Mouse (Mus musculus) stomach, embryonic 14.5 days (tissue): ENCODE results near the gene Ccdc155. TPM values are rescaled to one million over a fixed set of nuclear protein-coding genes. Genes with fewer than 3 reads are reported as not detected.
A peak's percentile ranks its signal among the peaks of the same experiment; 100 is the strongest.
"Not testable (repeated sequence)": the region's sequence is repeated elsewhere in the genome, so short reads cannot be mapped to it uniquely, and the experiment has no call there.

Source experiments
- ATAC-seq: fragments of 200-750 bp; cut with Nextera tagmentation; 2 replicates; pipeline ENCODE4 v1.8.0; 2017; ENCODE audit warnings: low read depth, moderate TSS enrichment; ENCODE audit not compliant: insufficient number of reproducible peaks, insufficient read depth, low FRiP score
- H3K27ac ChIP-seq: fragments of 300-500 bp; sonication (generic); 2 replicates; pipeline ENCODE4 v1.5.1; 2014; ENCODE audit warnings: mild to moderate bottlenecking, low read length, moderate library complexity, mixed read lengths
- H3K27me3 ChIP-seq: fragments of 300-500 bp; sonication (generic); 2 replicates; pipeline ENCODE4 v1.6.1; 2014; ENCODE audit warnings: low read length, control low read depth, mixed read lengths; ENCODE audit not compliant: control insufficient read depth, insufficient read depth
- H3K36me3 ChIP-seq: fragments of 300-500 bp; sonication (generic); 2 replicates; pipeline ENCODE4 v1.6.1; 2014; ENCODE audit warnings: mild to moderate bottlenecking, control low read depth, low read length, moderate library complexity, mixed read lengths; ENCODE audit not compliant: control insufficient read depth, insufficient read depth
- H3K4me1 ChIP-seq: fragments of 300-500 bp; sonication (generic); 2 replicates; pipeline ENCODE4 v1.6.1; 2014; ENCODE audit warnings: low read length, control low read depth, mixed read lengths; ENCODE audit not compliant: control insufficient read depth, insufficient read depth
- H3K4me2 ChIP-seq: fragments of 300-500 bp; sonication (generic); replicated peaks from 2 replicates; pipeline ENCODE4 v1.6.1; 2014; ENCODE audit warnings: low read depth, low read length, control low read depth
- H3K4me3 ChIP-seq: fragments of 300-500 bp; sonication (generic); 2 replicates; pipeline ENCODE4 v1.5.1; 2014; ENCODE audit warnings: low read depth, low read length, control low read depth
- H3K9ac ChIP-seq: fragments of 300-500 bp; sonication (generic); replicated peaks from 2 replicates; pipeline ENCODE4 v1.6.1; 2014; ENCODE audit warnings: low read depth, mild to moderate bottlenecking, control low read depth, low read length, moderate library complexity, mixed read lengths
- H3K9me3 ChIP-seq: fragments of 300-500 bp; sonication (generic); 2 replicates; pipeline ENCODE4 v1.6.1; 2016; ENCODE audit warnings: low read depth, low read length, control low read depth; ENCODE audit not compliant: control insufficient read depth
- WGBS: fragments of 180-500 bp; shearing (Covaris S2); extraction: QIAGEN DNeasy Blood & Tissue Kit; methylation state at CpG from one replicate; pipeline ENCODE4 v1.1.7; 2014; 5-methylcytosine and 5-hydroxymethylcytosine counted together
- polyA plus RNA-seq: library from polyadenylated mRNA; unstranded; fragments of >200 nt; fragmentation: Nextera tagmentation; extraction: Ambion mirVana; gene quantifications from 2 replicates; pipeline ENCODE4 v1.2.1, GENCODE M21; 2014

The Ccdc155 gene
- polyA plus RNA-seq, 1 experiment from 2014 or later = 0.22 TPM

GRCm38 (mm10) chr7:45180896-45181477 is 23.7 kb downstream of the Ccdc155 start, which contains the start of gene Pth2:
Pth2 (plus strand) TSS chr7:45180995.
- Histone ChIP-seq H3K4me1 (peaks cover 4% of the 10 kb centered on the region; the same call in 1 of the 2 replicates), H3K36me3 (no peaks in the 10 kb centered on the region), H3K4me2 (no peak within 1 kb of the TSS), H3K9me3 (no peaks in the 10 kb centered on the region), H3K27ac (no peak within 1 kb of the TSS), H3K9ac (no peak within 1 kb of the TSS), H3K4me3 (no peak within 1 kb of the TSS), H3K27me3 (peaks cover 68% of the 10 kb centered on the region)
- no peak for ATAC-seq
- WGBS = 23% methylated on average over 20 of the region's 20 CpGs

GRCm38 (mm10) chr7:45179469-45179868 is 25.2 kb downstream of the Ccdc155 start, which contains the start of gene Gfy:
Gfy (minus strand) TSS chr7:45179569.
- Histone ChIP-seq H3K36me3 (no peaks in the 10 kb centered on the region), H3K4me3 (no peak within 1 kb of the TSS), H3K4me1 (peaks cover 4% of the 10 kb centered on the region; the same call in 1 of the 2 replicates), H3K9ac (no peak within 1 kb of the TSS), H3K4me2 (no peak within 1 kb of the TSS), H3K27ac (no peak within 1 kb of the TSS), H3K27me3 (peaks cover 79% of the 10 kb centered on the region), H3K9me3 (no peaks in the 10 kb centered on the region)
- 27% methylated on average over 7 of the region's 7 CpGs for WGBS
- no peak for ATAC-seq

GRCm38 (mm10) chr7:45178550-45178949 is 26.1 kb downstream of the Ccdc155 start:
- Histone ChIP-seq H3K27ac (no peak overlapping the region), H3K9ac (no peak overlapping the region), H3K36me3 (no peaks in the 10 kb centered on the region), H3K9me3 (no peaks in the 10 kb centered on the region), H3K4me1 (peaks cover 4% of the 10 kb centered on the region; the same call in 1 of the 2 replicates), H3K27me3 (peaks cover 80% of the 10 kb centered on the region), H3K4me2 (no peak overlapping the region), H3K4me3 (no peak overlapping the region)
- ATAC-seq = no peak
- 22% methylated on average over 7 of the region's 7 CpGs for WGBS

- H3K27ac ChIP-seq = no peak overlapping the region
- peak overlapping the region; percentile 4; the same call in 1 of the 2 replicates for H3K4me3 ChIP-seq
- no peak overlapping the region for H3K9ac ChIP-seq
- no peak for ATAC-seq
- no peaks in the 10 kb centered on the region for H3K36me3 ChIP-seq
- H3K9me3 ChIP-seq = no peaks in the 10 kb centered on the region
- peak overlapping the region; percentile 16; the same call in 1 of the 2 replicates for H3K4me2 ChIP-seq
- H3K4me1 ChIP-seq = peaks cover 4% of the 10 kb centered on the region; the same call in 1 of the 2 replicates
- WGBS = 5% methylated on average over 30 of the region's 31 CpGs
- peaks cover 66% of the 10 kb centered on the region for H3K27me3 ChIP-seq
Measured at GRCm38 (mm10) chr7:45176356-45176755, 28.3 kb downstream of the Ccdc155 start.

- Histone ChIP-seq H3K27ac (no peak overlapping the region), H3K4me2 (0 out of 2 replicates have a peak overlapping the region, but pooled peaks have one; percentile 16), H3K9me3 (no peaks in the 10 kb centered on the region), H3K4me3 (peak overlapping the region; percentile 4; the same call in 1 of the 2 replicates), H3K27me3 (peaks cover 62% of the 10 kb centered on the region), H3K9ac (no peak overlapping the region), H3K36me3 (no peaks in the 10 kb centered on the region), H3K4me1 (peaks cover 4% of the 10 kb centered on the region; the same call in 1 of the 2 replicates)
- under 1% methylated on average over 22 of the region's 23 CpGs for WGBS
- no peak for ATAC-seq
Measured at GRCm38 (mm10) chr7:45175929-45176328, 28.8 kb downstream of the Ccdc155 start.

GRCm38 (mm10) chr7:45175398-45175797 is 29.3 kb downstream of the Ccdc155 start:
- no peak for ATAC-seq
- 5% methylated on average over 13 of the region's 13 CpGs for WGBS
- no peak overlapping the region for H3K4me3 ChIP-seq

GRCm38 (mm10) chr7:45174567-45175280 is 30.0 kb downstream of the Ccdc155 start:
- 0 out of 2 replicates have a peak overlapping the region, but pooled peaks have one; percentile 23 for H3K4me2 ChIP-seq
- no peak overlapping the region for H3K4me3 ChIP-seq
- peaks cover 4% of the 10 kb centered on the region; the same call in 1 of the 2 replicates for H3K4me1 ChIP-seq
- H3K36me3 ChIP-seq = no peaks in the 10 kb centered on the region
- H3K27me3 ChIP-seq = peaks cover 53% of the 10 kb centered on the region
- peaks cover 8% of the 10 kb centered on the region for H3K9me3 ChIP-seq
- H3K9ac ChIP-seq = no peak overlapping the region
- H3K27ac ChIP-seq = no peak overlapping the region
- no peak for ATAC-seq
- WGBS = 4% methylated on average over 29 of the region's 29 CpGs

More at GRCm38 (mm10) chr7:45175398-45175797, 29.3 kb downstream of the Ccdc155 start:
- H3K4me1 ChIP-seq = peaks cover 4% of the 10 kb centered on the region; the same call in 1 of the 2 replicates
- peaks cover 57% of the 10 kb centered on the region for H3K27me3 ChIP-seq
- no peak overlapping the region for H3K9ac ChIP-seq
- no peak overlapping the region for H3K27ac ChIP-seq
- H3K9me3 ChIP-seq = peaks cover under 1% of the 10 kb centered on the region; the same call in 1 of the 2 replicates
- H3K4me2 ChIP-seq = no peak overlapping the region
- no peaks in the 10 kb centered on the region for H3K36me3 ChIP-seq

GRCm38 (mm10) chr7:45173772-45174171 is 30.9 kb downstream of the Ccdc155 start:
- Histone ChIP-seq H3K9me3 (peaks cover 13% of the 10 kb centered on the region), H3K27me3 (peaks cover 54% of the 10 kb centered on the region)
- not testable (repeated sequence) for H3K27ac ChIP-seq, H3K4me2 ChIP-seq, H3K4me3 ChIP-seq, H3K4me1 ChIP-seq, H3K36me3 ChIP-seq, H3K9ac ChIP-seq, ATAC-seq
- WGBS = 68% methylated on average over 1 of the region's 1 CpGs
